Mouse (Mus musculus): ENCODE data around the gene Ppp4r1. TPM values are rescaled to one million over a fixed set of nuclear protein-coding genes. Genes with fewer than 3 reads are reported as not detected.

Ppp4r1 gene
- polyA plus RNA-seq, 1 experiment: 274 TPM

DNA sequence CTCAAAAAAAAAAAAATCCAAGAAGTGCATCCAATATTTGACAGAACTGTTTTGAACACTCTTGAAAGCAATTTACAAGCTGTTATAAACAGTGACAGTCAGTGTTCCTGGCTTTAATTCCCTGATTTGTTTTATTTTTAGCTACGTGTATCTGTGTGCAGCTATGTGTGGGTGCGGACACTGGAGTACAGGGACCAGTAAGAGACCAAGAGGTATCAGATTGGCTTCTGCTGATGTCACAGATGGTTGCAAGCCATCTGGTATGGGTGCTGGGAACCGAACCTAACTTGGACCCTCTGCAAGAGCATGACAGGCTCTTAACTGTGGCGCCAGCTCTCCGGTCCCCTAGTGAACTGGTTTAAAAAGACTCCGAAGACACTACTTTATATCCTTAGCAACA, 29.2 kb upstream of the Ppp4r1 start:
- TF ChIP-seq POLR2A (IDR thresholded peaks at IDR 0.05; ENCODE audit: control insufficient read depth, low read depth, low read length) (no peak), CTCF (IDR thresholded peaks at IDR 0.05; ENCODE audit: control insufficient read depth, insufficient read depth, insufficient replicate concordance, low read depth, low read length) (no peak)

DNA sequence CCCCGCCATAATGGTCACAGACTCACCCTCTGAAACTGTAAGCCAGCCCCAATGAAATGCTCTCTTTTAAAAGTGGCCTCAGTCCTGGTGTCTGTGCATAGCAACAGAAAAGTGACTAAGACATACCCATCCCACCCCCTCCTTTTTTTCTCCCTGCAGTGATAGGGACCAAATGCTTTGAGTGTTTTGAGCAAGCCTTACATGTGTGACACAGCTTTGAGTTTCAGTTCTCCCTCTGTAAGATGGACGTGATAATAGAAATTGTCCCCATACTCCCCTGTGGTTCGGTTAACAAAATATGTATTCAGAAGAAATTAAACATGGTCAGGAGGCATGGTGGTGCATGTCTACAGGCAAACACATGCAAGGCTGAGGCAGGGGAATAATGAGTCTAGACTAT, 26.5 kb upstream of the Ppp4r1 start:
- Histone ChIP-seq H3K27me3 (ENCODE audit: control insufficient read depth, insufficient read depth, low read length) (no peaks in the 10 kb centered on the region), H3K4me1 (ENCODE audit: control insufficient read depth, insufficient read depth, low read length) (no peaks in the 10 kb centered on the region), H3K27ac (ENCODE audit: control insufficient read depth, insufficient read depth, low read depth, low read length) (no peak overlapping the region), H3K36me3 (ENCODE audit: control insufficient read depth, insufficient read depth, low read length) (no peaks in the 10 kb centered on the region), H3K4me3 (ENCODE audit: control insufficient read depth, low read depth, low read length) (no peak overlapping the region)
- no peak for TF ChIP-seq CTCF (IDR thresholded peaks at IDR 0.05; ENCODE audit: control insufficient read depth, insufficient read depth, insufficient replicate concordance, low read depth, low read length)
- no peak for TF ChIP-seq POLR2A (IDR thresholded peaks at IDR 0.05; ENCODE audit: control insufficient read depth, low read depth, low read length)

More for the DNA sequence above, 29.2 kb upstream of the Ppp4r1 start:
- Histone ChIP-seq H3K36me3 (ENCODE audit: control insufficient read depth, insufficient read depth, low read length) (no peaks in the 10 kb centered on the region), H3K4me1 (ENCODE audit: control insufficient read depth, insufficient read depth, low read length) (no peaks in the 10 kb centered on the region), H3K27me3 (ENCODE audit: control insufficient read depth, insufficient read depth, low read length) (no peaks in the 10 kb centered on the region), H3K4me3 (ENCODE audit: control insufficient read depth, low read depth, low read length) (no peak overlapping the region), H3K27ac (ENCODE audit: control insufficient read depth, insufficient read depth, low read depth, low read length) (no peak overlapping the region)

DNA sequence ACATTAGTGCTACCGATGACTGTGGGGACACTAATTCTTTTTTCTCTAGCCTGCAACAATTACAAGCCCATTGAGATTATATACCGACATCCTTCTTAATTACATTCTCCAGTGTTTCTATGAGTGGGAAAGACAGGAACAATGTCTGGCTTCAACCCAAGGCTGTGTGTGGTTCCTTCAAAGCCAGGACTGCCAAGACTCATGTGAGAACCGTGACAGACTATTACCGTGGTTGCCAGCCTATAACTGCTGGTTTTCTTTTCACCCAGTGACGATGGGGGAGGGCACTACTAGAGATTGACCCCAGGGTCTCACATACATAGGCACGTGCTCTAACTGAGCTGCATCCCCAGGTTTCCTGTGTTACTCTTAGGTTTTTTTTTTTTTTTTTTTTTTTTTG, 25.2 kb upstream of the Ppp4r1 start:
- TF ChIP-seq CTCF (IDR thresholded peaks at IDR 0.05; ENCODE audit: control insufficient read depth, insufficient read depth, insufficient replicate concordance, low read depth, low read length) (no peak), POLR2A (IDR thresholded peaks at IDR 0.05; ENCODE audit: control insufficient read depth, low read depth, low read length) (no peak)
- no peaks in the 10 kb centered on the region for H3K36me3 ChIP-seq (ENCODE audit: control insufficient read depth, insufficient read depth, low read length)
- no peak overlapping the region for H3K4me3 ChIP-seq (ENCODE audit: control insufficient read depth, low read depth, low read length)
- no peaks in the 10 kb centered on the region for H3K27me3 ChIP-seq (ENCODE audit: control insufficient read depth, insufficient read depth, low read length)
- H3K27ac ChIP-seq (ENCODE audit: control insufficient read depth, insufficient read depth, low read depth, low read length): no peak overlapping the region
- H3K4me1 ChIP-seq (ENCODE audit: control insufficient read depth, insufficient read depth, low read length): no peaks in the 10 kb centered on the region

DNA sequence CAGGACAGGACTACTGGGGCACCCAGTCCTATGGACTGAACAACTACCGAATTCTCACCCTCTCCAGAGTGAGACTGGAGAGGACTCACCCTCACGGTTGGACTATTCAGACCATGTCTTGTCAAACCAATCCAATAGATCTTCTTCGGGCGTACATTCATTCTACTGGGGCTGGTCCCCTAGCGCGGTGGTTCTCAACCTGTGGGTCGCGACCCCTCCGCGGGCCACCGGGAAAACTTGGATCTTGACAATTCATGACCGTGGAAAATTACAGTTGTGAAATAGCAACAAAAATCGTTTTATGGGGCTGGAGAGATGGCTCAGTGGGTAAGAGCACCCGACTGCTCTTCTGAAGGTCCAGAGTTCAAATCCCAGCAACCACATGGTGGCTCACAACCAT, 19.2 kb upstream of the Ppp4r1 start:
- no peak for TF ChIP-seq CTCF (IDR thresholded peaks at IDR 0.05; ENCODE audit: control insufficient read depth, insufficient read depth, insufficient replicate concordance, low read depth, low read length)
- TF ChIP-seq POLR2A (IDR thresholded peaks at IDR 0.05; ENCODE audit: control insufficient read depth, low read depth, low read length): no peak
- no peak overlapping the region for H3K27ac ChIP-seq (ENCODE audit: control insufficient read depth, insufficient read depth, low read depth, low read length)
- peak overlapping the region; percentile 65 for H3K4me3 ChIP-seq (ENCODE audit: control insufficient read depth, low read depth, low read length)

DNA sequence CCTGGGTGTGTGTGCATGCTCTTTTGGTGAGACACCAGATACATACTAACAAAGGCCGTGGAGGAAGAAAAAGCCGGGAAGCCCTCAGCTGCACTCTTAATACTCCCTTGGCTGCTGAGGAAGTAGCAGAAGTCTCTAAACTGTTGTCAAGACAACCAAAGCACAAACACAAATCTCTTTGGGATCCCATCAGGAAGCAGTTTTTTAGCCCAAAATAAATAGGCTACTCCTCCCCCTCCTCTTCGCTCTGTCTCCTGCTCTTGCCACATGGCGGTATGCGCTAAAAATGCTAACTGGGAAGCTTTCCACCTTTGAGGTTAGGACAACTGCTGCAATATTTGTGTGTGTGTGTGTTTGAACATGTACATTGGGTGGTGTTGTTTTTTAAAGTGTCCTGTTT, 13.9 kb upstream of the Ppp4r1 start:
- Histone ChIP-seq H3K4me1 (ENCODE audit: control insufficient read depth, insufficient read depth, low read length) (peaks cover 15% of the 10 kb centered on the region), H3K27me3 (ENCODE audit: control insufficient read depth, insufficient read depth, low read length) (no peaks in the 10 kb centered on the region), H3K27ac (ENCODE audit: control insufficient read depth, insufficient read depth, low read depth, low read length) (peak overlapping the region; percentile 30; the same call in 1 of the 2 replicates), H3K36me3 (ENCODE audit: control insufficient read depth, insufficient read depth, low read length) (no peaks in the 10 kb centered on the region), H3K4me3 (ENCODE audit: control insufficient read depth, low read depth, low read length) (no peak overlapping the region)
- TF ChIP-seq POLR2A (IDR thresholded peaks at IDR 0.05; ENCODE audit: control insufficient read depth, low read depth, low read length): no peak
- no peak for TF ChIP-seq CTCF (IDR thresholded peaks at IDR 0.05; ENCODE audit: control insufficient read depth, insufficient read depth, insufficient replicate concordance, low read depth, low read length)

More for the DNA sequence above, 19.2 kb upstream of the Ppp4r1 start:
- peaks cover 3% of the 10 kb centered on the region for H3K4me1 ChIP-seq (ENCODE audit: control insufficient read depth, insufficient read depth, low read length)
- H3K27me3 ChIP-seq (ENCODE audit: control insufficient read depth, insufficient read depth, low read length): no peaks in the 10 kb centered on the region
- H3K36me3 ChIP-seq (ENCODE audit: control insufficient read depth, insufficient read depth, low read length): no peaks in the 10 kb centered on the region

DNA sequence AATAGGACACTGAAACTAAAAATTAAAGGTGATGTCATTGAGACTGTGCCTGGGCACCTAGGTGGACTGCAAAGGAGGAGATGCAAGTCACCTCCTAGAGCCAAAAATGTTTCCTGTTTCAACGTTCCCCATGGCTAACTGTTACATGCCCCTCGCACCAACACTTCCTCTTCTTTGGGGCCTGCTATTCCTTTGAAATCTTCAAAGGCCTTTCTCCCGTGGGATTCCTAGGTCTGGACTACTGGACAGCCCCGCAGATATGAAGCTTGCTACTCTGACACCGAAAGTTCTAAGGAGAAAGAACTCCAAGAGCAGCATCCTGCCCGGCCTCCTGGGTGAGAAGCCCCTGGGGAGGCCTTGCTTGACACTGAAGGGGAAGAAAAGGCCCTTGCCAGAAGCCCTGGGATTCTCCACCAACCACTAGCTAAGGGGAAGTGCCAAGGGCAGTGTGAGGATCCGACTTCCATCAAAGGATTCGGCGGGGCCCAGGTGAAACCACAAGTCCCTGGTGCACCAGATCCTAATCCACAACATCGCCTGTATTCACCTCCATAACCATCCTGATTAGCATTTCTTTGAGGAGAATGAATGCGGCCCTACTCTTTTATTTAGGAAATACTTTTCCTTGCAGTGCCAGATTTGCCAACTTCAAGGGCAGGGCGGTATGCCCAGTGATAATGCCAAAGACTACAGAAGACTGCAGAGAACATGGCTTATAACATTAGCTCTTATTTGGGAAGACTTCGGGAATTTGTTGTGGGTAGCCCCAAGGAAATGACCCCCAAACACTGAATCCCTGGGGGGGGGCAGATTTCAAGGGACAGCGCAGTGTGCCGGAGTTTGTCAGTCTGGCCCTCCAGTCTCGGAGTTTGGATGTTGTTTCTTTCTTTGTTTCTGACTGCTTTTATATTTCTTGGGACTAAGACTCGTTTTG, 11.1 kb upstream of the Ppp4r1 start:
- no peaks in the 10 kb centered on the region for H3K36me3 ChIP-seq (ENCODE audit: control insufficient read depth, insufficient read depth, low read length)
- H3K27ac ChIP-seq (ENCODE audit: control insufficient read depth, insufficient read depth, low read depth, low read length): peak overlapping the region; percentile 68
- H3K27me3 ChIP-seq (ENCODE audit: control insufficient read depth, insufficient read depth, low read length): no peaks in the 10 kb centered on the region
- peaks cover 15% of the 10 kb centered on the region for H3K4me1 ChIP-seq (ENCODE audit: control insufficient read depth, insufficient read depth, low read length)
- TF ChIP-seq POLR2A (IDR thresholded peaks at IDR 0.05; ENCODE audit: control insufficient read depth, low read depth, low read length) (no peak), CTCF (IDR thresholded peaks at IDR 0.05; ENCODE audit: control insufficient read depth, insufficient read depth, insufficient replicate concordance, low read depth, low read length) (no peak)
- H3K4me3 ChIP-seq (ENCODE audit: control insufficient read depth, low read depth, low read length): peak overlapping the region; percentile 95

All from testis, adult 2 months (tissue).